Mouse (Mus musculus) lung, embryonic 15.5 days (tissue): Measurements from ENCODE around the gene Pgm5. TPM values are rescaled to one million over a fixed set of nuclear protein-coding genes. Genes with fewer than 3 reads are reported as not detected.

ENCODE experiments used
- ATAC-seq: fragments of 200-750 bp; cut with Nextera tagmentation; 2 replicates; pipeline ENCODE4 v1.8.0; 2017; ENCODE audit warnings: moderate number of reproducible peaks, borderline replicate concordance; ENCODE audit not compliant: low FRiP score, low TSS enrichment; ENCODE audit errors: extremely low read depth
- H3K27ac ChIP-seq: fragments of 300-500 bp; sonication (generic); 2 replicates; pipeline ENCODE4 v1.5.1; 2015; ENCODE audit warnings: moderate library complexity, mild to moderate bottlenecking, inconsistent platforms
- H3K27me3 ChIP-seq: fragments of 300-500 bp; sonication (generic); 2 replicates; pipeline ENCODE4 v1.6.1; 2015; ENCODE audit warnings: inconsistent platforms
- H3K36me3 ChIP-seq: fragments of 300-500 bp; sonication (generic); 2 replicates; pipeline ENCODE4 v1.6.1; 2015; ENCODE audit warnings: inconsistent platforms
- H3K4me1 ChIP-seq: fragments of 300-500 bp; sonication (generic); 2 replicates; pipeline ENCODE4 v1.6.1; 2015; ENCODE audit warnings: inconsistent platforms
- H3K4me2 ChIP-seq: fragments of 300-500 bp; sonication (generic); 2 replicates; pipeline ENCODE4 v1.6.1; 2015; ENCODE audit warnings: inconsistent platforms, mild to moderate bottlenecking, moderate library complexity
- H3K4me3 ChIP-seq: fragments of 300-500 bp; sonication (generic); 2 replicates; pipeline ENCODE4 v1.5.1; 2015; ENCODE audit warnings: mild to moderate bottlenecking, inconsistent platforms
- H3K9ac ChIP-seq: fragments of 300-500 bp; sonication (generic); 2 replicates; pipeline ENCODE4 v1.6.1; 2015; ENCODE audit warnings: inconsistent platforms
- H3K9me3 ChIP-seq: fragments of 300-500 bp; sonication (generic); 2 replicates; pipeline ENCODE4 v1.6.1; 2016; ENCODE audit warnings: inconsistent platforms
- WGBS: fragments of 180-500 bp; shearing (Covaris S2); methylation state at CpG from one replicate; pipeline ENCODE4 v1.1.7; 2015; 5-methylcytosine and 5-hydroxymethylcytosine counted together
- polyA plus RNA-seq: library from polyadenylated mRNA; unstranded; fragments of >200 nt; fragmentation: Nextera tagmentation; extraction: Ambion mirVana; gene quantifications from 2 replicates; pipeline ENCODE4 v1.2.1, GENCODE M21; 2015

Pgm5 gene
- polyA plus RNA-seq, 1 experiment from 2014 or later = 3.0 TPM

DNA sequence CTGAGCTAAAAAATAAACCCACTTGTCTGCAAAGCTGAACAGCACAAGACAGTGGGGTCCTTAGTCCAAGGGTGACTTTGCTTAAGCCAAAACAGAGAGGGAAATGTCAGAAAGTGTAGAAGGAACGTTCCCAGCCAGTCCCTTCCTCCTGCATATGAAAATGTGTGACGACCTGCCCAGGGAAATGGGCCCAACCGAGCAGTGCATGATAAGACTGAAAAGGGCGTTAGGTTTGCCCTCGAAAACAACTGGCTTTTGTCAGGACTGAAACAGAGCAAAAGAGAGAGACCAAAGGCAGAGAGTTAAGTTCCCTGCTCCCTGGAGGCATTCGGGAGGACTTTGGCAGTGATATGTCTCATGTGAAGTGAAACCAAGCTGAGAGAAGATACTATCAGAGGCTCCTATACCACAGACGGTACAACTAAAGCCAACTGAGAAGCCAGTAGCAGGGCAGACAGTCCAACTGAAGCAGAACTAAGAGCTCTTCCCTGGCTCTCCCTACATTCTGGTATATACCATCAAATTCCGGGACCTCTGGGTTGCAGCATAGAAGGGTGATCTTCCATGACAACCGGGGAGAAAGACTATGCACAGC, 68.0 kb downstream of the Pgm5 start:
- Histone ChIP-seq H3K9ac (no peak overlapping the region), H3K36me3 (no peaks in the 10 kb centered on the region), H3K4me3 (no peak overlapping the region), H3K4me1 (peaks cover 15% of the 10 kb centered on the region), H3K9me3 (no peaks in the 10 kb centered on the region), H3K27ac (no peak overlapping the region), H3K27me3 (no peaks in the 10 kb centered on the region), H3K4me2 (no peak overlapping the region)
- ATAC-seq = no peak
- 61% methylated on average over 9 of the region's 9 CpGs for WGBS

DNA sequence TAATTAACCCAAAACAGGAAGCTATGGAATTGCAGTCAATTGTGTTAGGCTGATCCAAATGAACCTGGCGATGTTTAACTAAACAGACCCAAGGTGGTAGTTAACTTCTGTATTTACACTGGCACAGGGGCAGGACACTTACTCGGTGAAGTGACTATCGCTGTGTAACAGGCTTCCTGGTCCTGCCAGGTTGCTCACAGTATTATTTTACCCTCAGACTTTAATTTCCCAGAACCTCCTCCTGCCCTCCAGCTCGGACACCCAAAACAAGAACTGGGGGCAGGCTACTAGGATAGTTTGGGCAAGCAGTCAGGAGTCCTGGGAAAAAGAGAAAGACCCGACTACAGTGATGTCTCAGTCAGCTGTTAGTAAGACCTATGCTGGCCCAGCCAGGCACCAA, 68.8 kb downstream of the Pgm5 start:
- H3K4me2 ChIP-seq = no peak overlapping the region
- no peak for ATAC-seq

DNA sequence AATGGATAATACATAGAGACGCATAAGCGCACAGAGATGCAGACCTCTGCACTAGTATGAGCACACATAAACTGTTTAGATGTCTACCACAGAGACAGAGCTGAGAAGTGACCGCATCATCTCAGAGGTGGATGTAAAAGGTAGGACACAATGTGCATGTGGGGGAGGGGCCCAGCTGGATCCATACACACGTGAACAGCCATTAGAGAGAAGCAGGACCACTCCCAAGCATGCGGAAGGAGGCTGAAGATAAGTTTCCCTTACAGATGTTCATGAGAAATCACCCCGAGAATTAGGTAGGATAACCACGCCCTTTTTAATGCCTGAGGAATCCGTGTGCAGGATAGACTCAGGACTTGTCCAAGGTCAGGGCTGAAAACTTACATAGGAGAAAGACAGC, 75.8 kb downstream of the Pgm5 start:
- Histone ChIP-seq H3K27me3 (no peaks in the 10 kb centered on the region), H3K4me3 (no peak overlapping the region), H3K4me1 (peaks cover 6% of the 10 kb centered on the region), H3K27ac (no peak overlapping the region), H3K9ac (no peak overlapping the region), H3K36me3 (no peaks in the 10 kb centered on the region), H3K9me3 (no peaks in the 10 kb centered on the region), H3K4me2 (no peak overlapping the region)
- WGBS = 81% methylated on average over 8 of the region's 8 CpGs
- no peak for ATAC-seq

More for the DNA sequence above, 68.8 kb downstream of the Pgm5 start:
- Histone ChIP-seq H3K9ac (no peak overlapping the region), H3K27me3 (no peaks in the 10 kb centered on the region), H3K4me3 (no peak overlapping the region), H3K9me3 (no peaks in the 10 kb centered on the region), H3K4me1 (peaks cover 13% of the 10 kb centered on the region), H3K27ac (no peak overlapping the region), H3K36me3 (no peaks in the 10 kb centered on the region)
- WGBS = 66% methylated on average over 5 of the region's 5 CpGs

DNA sequence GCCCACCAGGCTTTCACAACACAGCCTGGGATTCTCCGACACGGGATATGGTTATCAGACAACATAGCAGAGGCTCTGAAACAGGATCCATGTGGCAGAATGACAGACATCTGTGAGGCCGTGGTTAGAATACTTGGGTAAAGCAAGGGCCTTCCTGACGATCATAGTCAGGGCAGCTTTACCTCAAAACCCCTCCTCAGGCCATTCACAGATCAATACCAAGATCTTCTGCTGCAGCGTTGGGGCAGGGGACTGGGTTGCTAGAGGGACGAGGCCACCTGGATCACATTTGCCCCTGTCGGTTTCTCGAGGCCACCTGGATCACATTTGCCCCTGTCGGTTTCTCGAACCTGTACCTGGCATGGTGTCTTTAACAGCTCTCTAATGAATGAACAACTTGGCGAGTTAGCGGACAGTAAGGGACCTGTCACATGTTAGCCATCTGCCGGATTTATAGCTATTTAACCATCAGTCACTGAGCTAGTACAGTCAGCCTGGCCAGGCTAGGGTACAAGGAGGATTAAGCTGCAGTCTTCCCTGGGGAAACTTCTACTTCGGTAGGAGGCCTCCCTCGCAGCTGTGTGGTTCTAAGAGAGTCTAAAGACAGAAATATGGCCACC, 76.5 kb downstream of the Pgm5 start:
- no peak overlapping the region for H3K9ac ChIP-seq
- peaks cover 12% of the 10 kb centered on the region for H3K4me1 ChIP-seq
- H3K9me3 ChIP-seq = no peaks in the 10 kb centered on the region
- H3K36me3 ChIP-seq = no peaks in the 10 kb centered on the region
- no peak overlapping the region for H3K4me3 ChIP-seq
- no peaks in the 10 kb centered on the region for H3K27me3 ChIP-seq
- 76% methylated on average over 15 of the region's 15 CpGs for WGBS
- no peak for ATAC-seq
- H3K27ac ChIP-seq = no peak overlapping the region
- H3K4me2 ChIP-seq = no peak overlapping the region

DNA sequence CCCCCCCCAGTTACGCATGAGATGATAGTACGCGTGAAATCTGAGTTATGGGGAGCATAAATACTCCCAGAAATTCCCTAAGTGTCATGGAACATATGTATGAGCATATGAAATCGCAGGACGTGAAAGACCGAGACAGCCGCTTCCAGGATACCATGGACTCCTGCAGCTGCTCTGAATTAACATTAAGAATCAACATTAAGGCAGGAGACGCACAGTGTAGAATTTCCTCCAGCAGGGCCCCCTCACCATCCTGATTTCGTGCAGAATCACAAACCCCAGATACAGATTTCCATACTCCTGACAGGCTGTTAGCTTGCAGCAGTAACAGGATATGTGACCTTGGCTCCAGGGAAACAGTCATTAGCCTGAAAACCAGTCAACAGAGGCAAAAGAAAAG, 77.9 kb downstream of the Pgm5 start:
- Histone ChIP-seq H3K27ac (no peak overlapping the region), H3K4me2 (no peak overlapping the region), H3K36me3 (no peaks in the 10 kb centered on the region), H3K27me3 (no peaks in the 10 kb centered on the region), H3K9ac (no peak overlapping the region), H3K4me1 (peaks cover 17% of the 10 kb centered on the region), H3K9me3 (no peaks in the 10 kb centered on the region), H3K4me3 (no peak overlapping the region)
- no peak for ATAC-seq
- WGBS = 62% methylated on average over 9 of the region's 9 CpGs

DNA sequence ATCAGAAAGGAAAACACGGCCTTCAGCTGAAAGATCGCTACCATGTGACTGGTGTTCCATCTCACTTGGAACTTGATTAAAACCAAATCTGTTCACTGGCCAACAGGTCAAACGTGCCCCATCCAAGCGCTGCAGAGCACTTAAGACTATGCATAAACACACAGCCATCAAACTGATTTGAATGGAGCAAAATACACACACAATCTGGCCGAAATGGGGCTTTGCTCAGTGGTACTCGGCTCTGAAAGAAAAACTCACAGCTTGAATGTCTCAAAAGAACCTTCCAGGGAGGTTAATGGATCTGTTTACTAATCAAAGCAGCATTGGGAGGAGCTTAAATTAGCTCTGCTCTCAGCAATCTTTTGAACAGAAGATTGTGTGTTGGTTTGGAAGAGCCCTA, 81.7 kb downstream of the Pgm5 start:
- no peaks in the 10 kb centered on the region for H3K36me3 ChIP-seq
- H3K4me3 ChIP-seq = no peak overlapping the region
- H3K27me3 ChIP-seq = no peaks in the 10 kb centered on the region
- no peak overlapping the region for H3K4me2 ChIP-seq
- 25% methylated on average over 6 of the region's 6 CpGs for WGBS
- no peak overlapping the region for H3K9ac ChIP-seq
- no peaks in the 10 kb centered on the region for H3K9me3 ChIP-seq
- H3K4me1 ChIP-seq = peaks cover 21% of the 10 kb centered on the region
- ATAC-seq = peak; percentile 85; the same call in 1 of the 2 replicates
- H3K27ac ChIP-seq = peak overlapping the region; percentile 65

DNA sequence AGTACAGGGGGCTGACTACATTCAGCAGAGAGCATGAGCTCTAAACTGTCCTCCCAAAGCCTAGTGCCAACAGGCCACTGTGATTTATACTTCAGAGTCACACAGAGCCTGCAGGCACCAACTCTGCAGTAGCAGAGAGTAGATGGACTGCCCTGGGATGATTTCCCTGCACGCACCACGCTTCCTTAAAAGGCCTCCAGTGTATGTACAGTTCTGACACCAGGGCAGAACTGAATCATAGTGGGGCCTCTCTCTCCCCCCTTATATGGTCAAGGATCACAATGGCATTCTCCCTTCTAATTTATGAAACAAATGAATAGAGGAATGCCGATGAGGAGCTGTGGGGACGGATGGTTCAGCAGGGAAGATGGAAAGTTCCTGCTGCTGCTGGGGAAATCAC, 91.3 kb downstream of the Pgm5 start:
- no peaks in the 10 kb centered on the region for H3K36me3 ChIP-seq
- H3K27ac ChIP-seq = 0 out of 2 replicates have a peak overlapping the region, but pooled peaks have one; percentile 15
- ATAC-seq = no peak
- H3K4me1 ChIP-seq = no peaks in the 10 kb centered on the region
- H3K9me3 ChIP-seq = no peaks in the 10 kb centered on the region
- H3K9ac ChIP-seq = no peak overlapping the region
- H3K4me3 ChIP-seq = no peak overlapping the region
- WGBS = 58% methylated on average over 4 of the region's 4 CpGs
- no peak overlapping the region for H3K4me2 ChIP-seq
- no peaks in the 10 kb centered on the region for H3K27me3 ChIP-seq

DNA sequence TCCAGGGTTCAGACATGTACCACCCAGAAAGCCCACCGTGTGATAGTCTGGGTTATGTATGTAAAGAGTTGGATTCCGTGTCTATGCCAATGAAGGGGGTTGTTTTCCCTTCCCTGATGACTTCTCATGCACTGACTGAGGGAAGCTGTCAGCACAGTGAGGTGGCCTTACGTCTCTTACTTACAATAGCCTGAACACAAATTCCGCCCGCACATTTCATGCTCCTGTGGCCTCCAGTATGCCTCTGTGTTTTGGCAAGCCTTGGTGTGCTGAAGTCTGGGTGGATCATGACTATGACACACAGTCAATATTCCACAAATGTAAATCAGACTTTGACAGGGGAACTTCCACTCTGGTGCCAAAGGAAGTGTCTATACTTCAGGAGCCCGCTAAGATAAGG, 94.3 kb downstream of the Pgm5 start:
- no peak overlapping the region for H3K9ac ChIP-seq
- H3K27ac ChIP-seq = no peak overlapping the region
- 79% methylated on average over 6 of the region's 6 CpGs for WGBS
- H3K27me3 ChIP-seq = no peaks in the 10 kb centered on the region
- peaks cover 6% of the 10 kb centered on the region; the same call in 1 of the 2 replicates for H3K4me1 ChIP-seq
- no peak overlapping the region for H3K4me3 ChIP-seq
- no peaks in the 10 kb centered on the region for H3K36me3 ChIP-seq
- no peak overlapping the region for H3K4me2 ChIP-seq
- no peak for ATAC-seq
- H3K9me3 ChIP-seq = no peaks in the 10 kb centered on the region

DNA sequence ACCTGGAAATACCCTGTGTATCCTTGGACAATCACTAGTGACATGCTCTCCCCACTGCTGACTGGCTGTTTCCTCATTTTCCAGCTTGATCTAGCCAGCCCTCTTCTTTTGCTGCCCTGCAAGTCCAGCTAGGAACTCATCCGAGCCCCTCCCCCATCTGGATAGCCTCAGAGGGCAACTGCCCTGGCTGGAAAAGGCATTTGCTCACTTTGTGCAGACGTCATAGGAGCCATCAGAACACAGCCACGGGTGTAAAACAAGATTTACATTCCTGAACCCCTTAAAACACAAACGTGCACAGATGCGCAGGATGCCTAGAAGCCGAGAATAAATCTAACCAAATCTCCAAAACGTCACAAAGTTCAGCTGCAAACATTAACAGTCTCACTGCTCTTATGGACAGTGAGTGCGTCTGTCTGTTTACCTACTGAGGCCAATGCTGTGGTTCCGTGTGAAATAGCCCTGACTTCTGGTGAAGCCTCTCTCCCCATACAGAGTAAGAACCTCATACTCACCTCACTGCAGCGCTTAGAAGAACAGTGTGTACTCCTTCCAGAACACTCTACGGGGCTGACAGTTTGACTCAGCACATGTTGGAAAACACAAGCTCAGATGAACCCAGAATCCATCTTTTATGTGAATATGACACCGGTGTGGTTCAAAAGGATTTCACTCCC, 99.0 kb downstream of the Pgm5 start:
- H3K27ac ChIP-seq = no peak overlapping the region

DNA sequence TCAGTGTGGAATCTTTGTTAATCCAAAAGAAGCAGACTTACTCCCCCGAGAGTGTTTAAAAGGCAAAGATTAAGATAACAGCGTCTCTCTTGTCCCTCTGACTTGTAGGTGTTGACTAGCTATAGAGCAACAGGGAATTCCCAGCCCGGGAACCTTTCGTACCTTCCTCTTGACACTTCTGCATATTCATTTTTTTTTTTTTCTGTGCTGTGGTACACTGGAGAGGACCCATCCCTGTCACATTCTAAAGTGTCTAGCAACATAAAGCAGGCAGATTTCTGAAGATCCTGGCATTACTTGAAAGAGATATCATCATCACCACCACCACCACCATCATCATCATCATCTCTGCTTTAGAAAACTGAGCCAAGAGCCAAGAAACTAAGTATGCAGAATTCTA, 105.0 kb downstream of the Pgm5 start:
- Histone ChIP-seq H3K27me3 (no peaks in the 10 kb centered on the region), H3K9ac (no peak overlapping the region), H3K9me3 (no peaks in the 10 kb centered on the region), H3K36me3 (no peaks in the 10 kb centered on the region), H3K27ac (no peak overlapping the region), H3K4me1 (peaks cover 10% of the 10 kb centered on the region), H3K4me3 (no peak overlapping the region), H3K4me2 (no peak overlapping the region)
- WGBS = 42% methylated on average over 4 of the region's 4 CpGs
- ATAC-seq = no peak

More for the DNA sequence above, 99.0 kb downstream of the Pgm5 start:
- H3K4me3 ChIP-seq = no peak overlapping the region
- WGBS = 26% methylated on average over 12 of the region's 12 CpGs
- H3K4me2 ChIP-seq = no peak overlapping the region
- no peak overlapping the region for H3K9ac ChIP-seq
- ATAC-seq = peak; percentile 42; the same call in 1 of the 2 replicates
- H3K27me3 ChIP-seq = no peaks in the 10 kb centered on the region
- H3K9me3 ChIP-seq = no peaks in the 10 kb centered on the region
- no peaks in the 10 kb centered on the region for H3K36me3 ChIP-seq
- H3K4me1 ChIP-seq = peaks cover 9% of the 10 kb centered on the region; the same call in 1 of the 2 replicates

DNA sequence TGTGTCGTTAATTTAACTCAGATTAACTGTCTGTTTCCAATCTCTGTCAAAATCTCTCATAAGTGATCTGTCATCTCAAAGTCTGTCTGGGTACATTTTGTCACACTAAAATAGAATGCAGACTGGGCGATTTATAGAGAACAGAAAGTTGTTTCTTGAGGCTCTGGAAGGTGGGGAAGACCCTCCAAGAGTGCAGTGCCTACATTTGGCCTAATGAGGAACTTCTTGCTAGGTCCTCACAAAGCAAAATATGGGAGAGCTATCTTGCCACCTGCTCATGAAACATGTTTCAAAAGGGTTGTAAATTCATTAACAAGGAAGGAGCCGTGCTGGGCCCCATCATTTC, 107.2 kb downstream of the Pgm5 start:
- 66% methylated on average over 3 of the region's 3 CpGs for WGBS
- 0 out of 2 replicates have a peak overlapping the region, but pooled peaks have one; percentile 23 for H3K27ac ChIP-seq

More for the DNA sequence above, 107.2 kb downstream of the Pgm5 start:
- no peak overlapping the region for H3K4me3 ChIP-seq
- H3K36me3 ChIP-seq = no peaks in the 10 kb centered on the region
- H3K9me3 ChIP-seq = no peaks in the 10 kb centered on the region
- no peak overlapping the region for H3K9ac ChIP-seq
- no peaks in the 10 kb centered on the region for H3K27me3 ChIP-seq
- H3K4me1 ChIP-seq = peaks cover 10% of the 10 kb centered on the region
- no peak for ATAC-seq
- no peak overlapping the region for H3K4me2 ChIP-seq
